Mouse (Mus musculus) liver, embryonic 14.5 days (tissue): ENCODE measurements around the gene Mok. TPM values are rescaled to one million over a fixed set of nuclear protein-coding genes. Genes with fewer than 3 reads are reported as not detected.

ENCODE experiments used
- ATAC-seq: fragments of 200-750 bp; cut with Nextera tagmentation; 2 replicates; pipeline ENCODE4 v1.8.0; 2017; ENCODE audit warnings: moderate number of reproducible peaks, mild to moderate bottlenecking, moderate library complexity; ENCODE audit not compliant: insufficient read depth
- DNase-seq, 3 experiments: peaks; one replicate each; pipeline ENCODE4 v3.0.0-alpha.2; 2012 to 2013; ENCODE audit warnings: low read depth in 3 of 3, low spot score in 3 of 3
- H3K27ac ChIP-seq: fragments of 300-500 bp; sonication (generic); 2 replicates; pipeline ENCODE4 v1.5.1; 2014; ENCODE audit warnings: moderate library complexity, mild to moderate bottlenecking, control low read depth, inconsistent platforms
- H3K27me3 ChIP-seq: fragments of 300-500 bp; sonication (generic); 2 replicates; pipeline ENCODE4 v1.6.1; 2014; ENCODE audit warnings: mild to moderate bottlenecking, low read length, moderate library complexity; ENCODE audit not compliant: control insufficient read depth, insufficient read depth
- H3K36me3 ChIP-seq: fragments of 300-500 bp; sonication (generic); replicated peaks from 2 replicates; pipeline ENCODE4 v1.6.1; 2014; ENCODE audit warnings: low read depth; ENCODE audit not compliant: control insufficient read depth, insufficient read depth
- H3K4me1 ChIP-seq, 2 experiments: fragments of 200-500 bp in 1 of 2; fragments of 300-500 bp in 1 of 2; sonication (generic) in 1 of 2; replicated peaks; 2 replicates each; pipeline ENCODE4 v1.6.1; 2012 to 2014; ENCODE audit warnings: antibody characterized with exemption in 1 of 2, inconsistent platforms in 1 of 2, low read length in 1 of 2; ENCODE audit not compliant: control insufficient read depth in 2 of 2, insufficient read depth in 2 of 2
- H3K4me2 ChIP-seq: fragments of 300-500 bp; sonication (generic); 2 replicates; pipeline ENCODE4 v1.6.1; 2014; ENCODE audit warnings: low read depth, mild to moderate bottlenecking, control low read depth, moderate library complexity
- H3K4me3 ChIP-seq, 2 experiments: fragments of 200-500 bp in 1 of 2; fragments of 300-500 bp in 1 of 2; sonication (generic) in 1 of 2; 2 replicates each; pipeline ENCODE4 v1.5.1; 2012 to 2014; ENCODE audit warnings: low read depth in 2 of 2, low read length in 2 of 2, mild to moderate bottlenecking in 2 of 2, control low read depth in 1 of 2, inconsistent platforms in 1 of 2, moderate library complexity in 1 of 2; ENCODE audit not compliant: insufficient read depth in 1 of 2
- H3K9ac ChIP-seq: fragments of 300-500 bp; sonication (generic); replicated peaks from 2 replicates; pipeline ENCODE4 v1.6.1; 2014; ENCODE audit warnings: mild to moderate bottlenecking, control low read depth, moderate library complexity
- H3K9me3 ChIP-seq: fragments of 300-500 bp; sonication (generic); 2 replicates; pipeline ENCODE4 v1.6.1; 2016; ENCODE audit warnings: low read length, mixed read lengths; ENCODE audit not compliant: control insufficient read depth
- CTCF ChIP-seq: IDR thresholded peaks from 2 replicates; pipeline ENCODE4 v1.5.1; 2016; ENCODE audit warnings: antibody characterized with exemption, low read depth, control low read depth
- EP300 ChIP-seq: IDR thresholded peaks from 2 replicates; pipeline ENCODE4 v1.6.1; 2016; ENCODE audit warnings: antibody characterized with exemption, low read depth
- WGBS: fragments of 180-500 bp; shearing (Covaris S2); extraction: QIAGEN DNeasy Blood & Tissue Kit; methylation state at CpG from one replicate; pipeline ENCODE4 v1.1.7; 2014; ENCODE audit not compliant: insufficient replicate concordance; 5-methylcytosine and 5-hydroxymethylcytosine counted together
- polyA plus RNA-seq, 2 experiments: library from polyadenylated mRNA; depleted of rRNA in 1 of 2; stranded (reverse) in 1 of 2; unstranded in 1 of 2; fragments of >200 nt; fragmentation: Nextera tagmentation in 1 of 2; extraction: Ambion mirVana in 1 of 2; gene quantifications; 2 replicates each; pipeline versions ENCODE4 v1.2.1 to v1.2.3; 2012 to 2014

The Mok gene
- polyA plus RNA-seq, 2 experiments = 0.18 to 0.23 TPM

DNA sequence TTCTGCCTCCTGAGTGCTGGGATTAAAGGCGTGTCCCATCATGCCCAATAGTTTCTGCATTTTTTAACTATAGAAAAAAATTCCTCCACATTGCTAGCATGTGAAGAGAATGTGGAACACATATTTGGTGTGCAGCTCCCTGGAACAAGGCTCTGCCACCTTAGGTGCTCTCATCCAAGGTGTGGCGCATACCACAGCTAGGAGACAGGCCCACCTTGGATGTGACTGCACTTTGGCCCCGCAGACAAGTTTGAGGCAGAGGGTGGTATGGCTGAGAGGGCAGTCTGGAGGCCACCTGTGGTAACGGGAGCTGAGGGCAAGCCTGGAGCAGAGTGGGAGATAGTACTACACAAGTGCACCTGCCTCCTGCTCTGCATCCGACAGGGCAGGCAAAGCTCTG lies 31.9 kb downstream of the Mok start:
- no peaks in the 10 kb centered on the region for H3K9me3 ChIP-seq
- no peaks in the 10 kb centered on the region for H3K27me3 ChIP-seq
- H3K4me3 ChIP-seq = no peak overlapping the region
- no peaks in the 10 kb centered on the region for H3K36me3 ChIP-seq
- no peak for ATAC-seq
- WGBS = 81% methylated on average over 5 of the region's 5 CpGs
- no peak overlapping the region for H3K27ac ChIP-seq
- TF ChIP-seq EP300 = no peak
- TF ChIP-seq CTCF = no peak
- DNase-seq = no peak
- no peaks in the 10 kb centered on the region for H3K4me1 ChIP-seq
- H3K4me2 ChIP-seq = no peak overlapping the region
- H3K9ac ChIP-seq = no peak overlapping the region

DNA sequence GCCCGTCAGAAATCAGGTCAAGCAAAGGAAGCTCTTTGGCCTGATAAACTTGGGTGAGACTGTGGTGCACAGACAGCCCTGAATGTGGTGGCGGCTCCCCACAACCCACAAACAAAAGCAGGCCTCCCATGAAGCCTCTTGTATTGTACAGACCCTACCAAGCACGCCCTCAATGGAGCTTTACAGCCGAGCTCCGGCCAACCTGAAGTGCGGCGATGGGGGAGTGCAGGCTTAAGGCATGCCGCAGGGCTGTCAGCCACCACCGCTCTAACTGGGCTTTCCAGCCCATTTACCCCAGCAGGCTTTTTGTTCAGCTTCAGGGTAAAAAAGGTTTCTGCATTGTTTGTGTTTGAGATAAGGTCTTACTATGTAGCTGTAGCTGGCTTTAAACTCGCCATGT lies 32.3 kb downstream of the Mok start:
- Histone ChIP-seq H3K27ac (no peak overlapping the region), H3K27me3 (no peaks in the 10 kb centered on the region), H3K4me1 (no peaks in the 10 kb centered on the region), H3K9ac (no peak overlapping the region), H3K9me3 (no peaks in the 10 kb centered on the region), H3K4me2 (no peak overlapping the region), H3K4me3 (no peak overlapping the region), H3K36me3 (no peaks in the 10 kb centered on the region)
- ATAC-seq (no peak), DNase-seq (no peak)
- TF ChIP-seq CTCF (no peak), EP300 (no peak)
- WGBS = 76% methylated on average over 10 of the region's 10 CpGs

DNA sequence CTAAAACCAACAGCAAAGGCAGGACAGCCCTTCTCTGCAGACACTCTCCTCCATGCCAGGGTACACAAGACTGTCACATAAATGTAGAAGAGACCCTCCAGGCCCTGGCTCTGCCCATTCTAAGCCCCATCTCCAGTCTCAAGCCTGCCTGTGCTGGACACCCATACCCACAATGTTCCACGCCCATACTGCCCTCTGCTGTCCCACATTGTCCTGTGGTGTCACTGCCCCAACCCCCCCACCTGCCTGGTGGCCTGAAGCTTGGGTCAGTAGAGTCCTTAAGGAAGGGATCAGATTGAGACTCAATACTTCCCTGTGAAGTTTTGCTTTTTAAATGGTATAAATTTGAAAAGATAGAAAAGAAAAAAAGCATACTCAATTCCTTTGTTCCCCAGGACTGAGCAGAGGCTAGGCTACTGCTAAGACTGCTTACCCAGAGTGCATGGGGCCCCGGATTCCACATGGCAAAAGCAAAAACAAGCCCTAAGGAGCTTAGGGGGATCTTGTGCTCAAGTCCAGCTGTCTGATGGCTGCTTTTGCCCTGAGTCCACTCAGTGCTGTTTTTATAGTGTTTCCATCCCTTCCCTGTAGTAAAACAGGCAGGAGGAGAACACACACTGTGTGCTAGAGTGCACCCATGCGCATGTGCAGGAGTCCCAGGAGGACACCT lies 34.3 kb downstream of the Mok start:
- 73% methylated on average over 3 of the region's 3 CpGs for WGBS
- Histone ChIP-seq H3K27ac (no peak overlapping the region), H3K4me2 (no peak overlapping the region), H3K4me3 (no peak overlapping the region), H3K9me3 (no peaks in the 10 kb centered on the region), H3K4me1 (no peaks in the 10 kb centered on the region), H3K36me3 (no peaks in the 10 kb centered on the region; the same call in 1 of the 2 replicates), H3K9ac (no peak overlapping the region), H3K27me3 (no peaks in the 10 kb centered on the region)
- no peak for TF ChIP-seq EP300
- peak; percentile 47 for TF ChIP-seq CTCF
- ATAC-seq (peak; percentile 20; the same call in 1 of the 2 replicates), DNase-seq (no peak)

GRCm38 (mm10) chr12:110804261-110804660 lies 36.5 kb downstream of the Mok start:
- Histone ChIP-seq H3K36me3 (no peaks in the 10 kb centered on the region; the same call in 1 of the 2 replicates), H3K27me3 (no peaks in the 10 kb centered on the region), H3K4me3 (no peak overlapping the region), H3K4me2 (no peak overlapping the region), H3K27ac (no peak overlapping the region), H3K9me3 (no peaks in the 10 kb centered on the region), H3K4me1 (no peaks in the 10 kb centered on the region), H3K9ac (no peak overlapping the region)
- DNase-seq (no peak), ATAC-seq (peak; percentile 19; the same call in 1 of the 2 replicates)
- whole genome bisulfite sequencing = 74% methylated on average over 10 of the region's 10 CpGs
- TF ChIP-seq CTCF (peak; percentile 4; the same call in 1 of the 2 replicates), EP300 (no peak)

- Histone ChIP-seq H3K27ac (no peak overlapping the region), H3K9me3 (no peaks in the 10 kb centered on the region), H3K4me3 (no peak overlapping the region), H3K9ac (no peak overlapping the region), H3K36me3 (no peaks in the 10 kb centered on the region; the same call in 1 of the 2 replicates), H3K4me1 (no peaks in the 10 kb centered on the region), H3K4me2 (no peak overlapping the region), H3K27me3 (no peaks in the 10 kb centered on the region)
- ATAC-seq (no peak), DNase-seq (no peak)
- TF ChIP-seq EP300 = no peak
- no peak for TF ChIP-seq CTCF
- WGBS = 86% methylated on average over 5 of the region's 5 CpGs
These were observed 38.0 kb downstream of the Mok start for GRCm38 (mm10) chr12:110802674-110803297.
